Mouse (Mus musculus): ENCODE results near the gene Rras.

Rras gene

DNA sequence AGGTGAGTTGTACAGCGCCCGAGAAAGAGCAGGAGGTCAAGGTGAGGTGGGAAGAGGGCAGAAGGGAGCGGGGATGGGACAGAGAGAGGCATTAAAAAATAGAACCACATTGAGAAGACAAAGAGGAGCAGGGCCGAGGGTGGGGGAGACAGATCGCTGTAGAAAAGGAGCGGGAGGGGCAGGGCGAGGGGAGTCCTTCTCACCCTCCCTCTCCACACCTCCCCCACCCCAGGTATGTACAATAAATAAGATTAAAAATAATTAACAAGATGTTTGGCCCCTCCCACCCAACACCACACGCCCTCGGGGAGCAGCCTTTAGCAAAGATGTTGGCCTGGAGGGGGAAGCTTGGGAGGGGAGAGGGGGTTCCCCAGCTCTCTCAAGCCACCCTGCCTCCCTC is 10.0 kb downstream of the Rras start:
- no peak for DNase-seq (ENCODE audit: low spot score)

DNA sequence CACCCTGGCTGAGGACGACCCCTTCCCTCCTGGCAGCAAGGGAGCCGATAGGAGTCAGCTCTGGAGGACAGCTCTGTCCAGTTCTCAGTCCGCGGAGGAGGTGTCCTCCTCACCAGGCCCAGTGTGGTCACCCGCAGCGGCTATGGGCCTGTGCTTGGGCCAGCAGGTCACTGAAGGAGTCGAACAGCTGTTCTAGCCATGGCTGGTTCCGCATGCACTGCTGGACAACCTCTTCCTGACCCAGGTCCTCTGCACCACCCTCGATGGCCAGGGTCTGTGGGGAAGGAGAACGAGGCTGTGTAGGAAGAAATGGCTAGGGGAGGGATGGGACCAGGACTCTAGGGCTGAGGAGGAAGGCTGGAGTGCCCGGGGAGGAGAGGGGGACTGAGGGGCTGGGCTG is 10.6 kb downstream of the Rras start:
- no peak for DNase-seq (ENCODE audit: low spot score)

DNA sequence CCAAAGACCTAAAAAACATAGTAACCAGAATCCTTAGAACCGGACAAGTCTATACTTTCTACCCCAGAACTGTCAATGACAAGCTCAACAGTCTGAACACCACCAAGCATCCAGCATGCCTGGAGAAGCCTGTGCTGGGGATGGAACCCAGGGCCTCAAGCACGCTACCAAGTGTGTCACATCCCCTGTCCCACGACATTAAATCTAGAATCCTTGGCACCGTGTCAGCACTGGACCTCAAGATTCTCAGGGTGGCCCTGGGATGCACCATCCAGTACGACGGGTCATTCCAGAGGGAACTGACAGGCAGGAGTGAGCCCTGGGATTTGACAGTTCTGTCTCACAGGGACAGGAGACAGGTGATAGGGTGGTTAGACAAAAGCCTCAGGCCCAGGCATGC is 12.2 kb downstream of the Rras start:
- no peak for DNase-seq (ENCODE audit: low spot score)

DNA sequence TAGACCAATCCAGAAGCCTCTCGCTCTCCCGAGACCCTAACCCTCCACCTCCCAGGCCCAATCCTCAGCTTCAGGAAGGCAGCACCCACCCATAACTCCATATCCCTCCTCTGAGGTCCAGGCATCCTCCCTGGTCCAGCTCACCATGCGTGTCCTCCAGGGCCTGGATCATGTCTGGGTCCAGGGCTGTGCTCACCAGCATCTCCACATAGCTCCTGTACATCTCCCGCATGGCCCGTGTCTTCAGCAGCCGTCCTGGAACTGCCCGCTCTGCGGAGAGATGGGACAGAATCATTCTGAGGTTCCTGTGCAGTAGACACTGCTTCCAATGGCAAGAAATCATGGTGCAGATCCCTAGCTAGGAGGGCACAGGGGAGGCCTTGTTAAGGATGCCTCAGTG is 13.1 kb downstream of the Rras start:
- no peak for DNase-seq (ENCODE audit: low spot score)

DNA sequence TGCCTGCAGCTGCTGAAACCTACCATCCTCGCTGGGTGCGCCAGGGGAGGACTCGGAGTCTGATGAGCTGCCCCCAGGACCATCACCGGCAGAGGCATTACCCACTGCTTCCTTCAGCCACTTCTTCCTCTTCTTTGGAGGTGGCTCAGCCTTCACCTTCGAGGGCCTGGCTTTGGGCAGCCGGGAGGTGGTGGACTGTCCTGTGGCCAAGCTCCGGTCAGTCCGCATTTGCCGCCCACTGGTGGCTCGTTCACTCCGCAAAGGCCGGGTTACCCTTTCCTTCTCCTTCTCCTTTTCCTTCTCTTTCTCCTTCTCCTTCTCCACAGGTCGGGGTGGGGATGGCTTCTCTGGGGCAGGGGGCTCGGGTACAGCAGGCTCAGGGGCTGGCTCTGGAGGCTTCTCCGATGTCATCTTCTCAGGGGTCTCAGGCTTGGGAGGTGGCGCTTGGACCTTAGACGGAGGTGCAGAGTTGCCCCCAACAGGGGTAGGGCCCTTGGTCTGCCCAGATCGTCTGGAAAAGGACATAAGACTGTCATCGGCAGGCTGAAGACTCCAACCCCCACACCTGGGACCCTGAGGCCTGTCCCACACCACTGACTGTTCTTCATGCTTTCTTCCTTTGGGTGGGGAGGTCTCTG is 16.1 kb downstream of the Rras start:
- no peak for DNase-seq (ENCODE audit: low spot score)

DNA sequence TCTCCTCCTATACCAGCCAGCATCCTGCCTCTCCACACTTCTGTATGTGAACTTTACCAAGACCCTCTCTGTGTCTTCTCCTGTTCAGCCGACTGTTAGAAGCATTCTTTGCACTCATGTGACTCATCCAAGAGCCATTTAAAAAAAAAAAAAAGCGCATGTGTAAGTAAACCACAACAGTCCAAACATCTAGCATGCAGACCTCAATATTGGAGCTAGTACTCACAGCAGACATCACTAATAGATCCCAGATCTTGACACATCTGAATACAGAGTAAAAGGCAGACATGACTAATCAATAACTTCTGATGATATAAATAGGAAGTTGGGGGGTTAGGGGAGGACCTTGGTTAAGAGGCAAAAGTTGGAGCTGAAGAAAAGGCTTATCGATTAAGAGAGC is 17.9 kb downstream of the Rras start:
- no peak for DNase-seq (ENCODE audit: low spot score)

DNA sequence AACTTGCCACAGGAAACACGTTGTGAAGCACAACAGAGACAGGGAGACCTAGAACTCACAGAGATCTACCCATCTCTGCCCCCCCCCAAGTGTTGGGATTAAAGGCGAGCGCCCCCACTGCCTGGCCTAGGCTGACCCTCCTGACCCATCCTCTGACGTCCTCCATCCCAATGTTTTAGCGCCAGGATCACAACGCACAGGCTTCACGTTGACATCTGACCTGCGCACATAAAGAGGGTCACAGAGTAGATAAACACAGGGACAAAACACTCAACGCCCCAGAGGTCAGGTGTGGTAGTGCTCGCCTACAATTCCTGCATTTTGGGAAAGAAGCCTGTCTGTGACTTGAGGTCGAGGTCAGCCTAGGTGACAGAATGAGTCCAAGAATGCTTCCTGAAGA is 18.9 kb downstream of the Rras start:
- no peak for DNase-seq (ENCODE audit: low spot score)

DNA sequence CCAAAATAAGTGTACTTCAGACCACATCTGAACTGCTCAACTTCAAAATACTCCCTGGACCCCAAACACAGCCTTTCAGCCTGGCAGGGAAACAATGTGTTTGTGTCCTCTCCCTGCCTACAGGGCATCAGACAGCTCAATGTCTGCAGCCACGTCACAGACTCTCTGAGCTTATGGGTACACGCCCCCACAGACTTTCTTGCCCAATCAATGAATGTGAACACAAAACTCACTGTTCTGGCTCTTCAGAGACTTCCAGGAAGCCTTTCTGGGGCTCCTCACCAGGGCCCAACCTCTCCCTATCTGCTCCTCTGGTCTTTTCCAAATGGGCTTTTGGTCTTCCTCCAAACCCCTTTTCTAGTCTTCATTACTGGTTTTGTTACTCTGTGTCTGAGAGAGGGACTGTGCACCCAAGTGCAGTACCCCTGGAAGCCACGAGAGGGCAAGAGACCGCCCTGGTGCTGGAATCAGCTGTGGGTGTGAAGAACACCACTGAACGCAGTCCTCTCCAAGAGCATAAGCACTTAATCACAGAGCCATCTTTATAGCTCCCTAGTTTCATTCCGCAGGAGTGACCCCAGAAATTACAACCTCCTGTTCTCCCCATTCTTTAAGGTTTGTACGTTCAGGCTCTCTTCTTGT is 20.1 kb downstream of the Rras start:
- DNase-seq (ENCODE audit: low spot score): peak; percentile 54

DNA sequence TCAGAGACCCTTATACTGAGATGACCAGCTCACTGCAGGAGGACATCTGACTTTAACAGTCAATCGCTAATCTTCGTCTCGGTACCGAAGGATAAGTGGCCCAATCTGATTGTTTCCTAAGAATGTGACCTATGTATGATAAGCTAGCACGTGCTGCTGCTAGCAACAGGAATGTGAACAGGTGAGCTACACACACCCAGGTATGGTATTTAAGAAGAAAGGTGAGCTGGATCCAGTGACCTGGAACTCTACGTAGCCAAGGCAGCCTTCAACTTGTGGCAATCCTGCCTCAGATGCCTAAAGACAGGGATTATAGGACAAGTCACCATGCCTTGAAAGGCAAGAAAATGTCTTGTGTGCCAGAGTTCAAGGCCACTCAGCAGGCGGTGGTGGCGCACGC is 20.6 kb downstream of the Rras start:
- no peak for DNase-seq (ENCODE audit: low spot score)

DNA sequence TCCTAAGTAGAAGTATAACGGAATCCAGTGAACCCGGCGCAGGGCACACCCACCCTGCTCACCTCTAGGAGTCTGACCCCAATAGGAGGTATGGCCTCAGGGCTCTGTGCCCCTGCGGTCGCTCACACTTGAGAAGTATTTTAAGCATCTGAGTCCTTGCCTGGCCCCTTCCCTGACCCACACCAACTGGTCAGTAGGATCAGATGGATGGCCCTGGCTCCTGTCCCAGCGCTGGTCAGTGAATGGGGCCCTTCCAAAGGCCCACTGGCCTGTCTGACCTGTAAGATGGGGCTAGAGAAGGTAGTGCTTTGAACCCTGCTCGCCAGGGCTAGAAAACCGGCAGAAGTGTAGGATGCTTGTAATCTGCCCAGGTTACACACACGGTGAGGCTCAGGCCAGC is 23.1 kb downstream of the Rras start:
- no peak for DNase-seq (ENCODE audit: low spot score)

DNA sequence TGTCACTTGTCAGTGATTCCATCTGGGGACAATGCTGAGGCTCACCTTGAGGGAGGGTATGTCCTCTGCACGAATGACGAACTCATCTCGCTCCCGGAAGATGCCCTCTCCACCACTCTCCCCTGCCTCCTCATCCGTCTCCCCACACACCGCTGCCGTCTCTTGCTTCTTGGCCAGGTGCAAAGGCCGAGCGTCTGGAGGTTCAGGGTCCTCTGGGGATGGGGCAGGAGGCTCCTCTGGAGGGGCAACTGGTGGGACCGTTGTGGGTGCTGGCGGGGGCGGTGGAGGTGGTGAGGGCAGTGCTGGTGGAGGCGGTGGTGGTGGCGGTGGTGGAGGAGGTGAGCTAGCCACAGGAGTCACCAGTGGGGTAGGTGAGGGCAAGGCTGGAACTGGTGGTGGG is 25.5 kb downstream of the Rras start:
- DNase-seq (ENCODE audit: low spot score): no peak

DNA sequence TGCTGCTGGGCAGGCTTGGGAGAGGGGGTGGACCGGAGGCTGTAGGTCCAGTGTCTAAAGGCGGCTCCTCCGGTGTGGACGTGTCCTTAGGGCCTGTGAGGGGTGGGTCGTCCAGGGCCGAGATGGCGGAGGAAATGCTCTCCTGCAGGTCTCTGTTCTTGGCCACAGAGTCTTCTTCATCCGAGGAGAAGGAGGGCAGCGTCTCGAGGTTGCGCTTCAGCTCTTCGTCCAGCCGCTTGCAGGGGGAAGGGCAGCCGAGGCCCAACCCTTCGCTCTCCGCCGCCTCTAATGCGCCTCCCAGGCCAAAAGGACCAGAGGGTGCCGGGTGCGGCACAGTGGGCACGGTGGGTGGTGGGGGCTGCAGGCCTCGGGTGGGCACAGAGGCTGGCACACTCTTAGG is 28.0 kb downstream of the Rras start:
- no peak for DNase-seq (ENCODE audit: low spot score)

DNA sequence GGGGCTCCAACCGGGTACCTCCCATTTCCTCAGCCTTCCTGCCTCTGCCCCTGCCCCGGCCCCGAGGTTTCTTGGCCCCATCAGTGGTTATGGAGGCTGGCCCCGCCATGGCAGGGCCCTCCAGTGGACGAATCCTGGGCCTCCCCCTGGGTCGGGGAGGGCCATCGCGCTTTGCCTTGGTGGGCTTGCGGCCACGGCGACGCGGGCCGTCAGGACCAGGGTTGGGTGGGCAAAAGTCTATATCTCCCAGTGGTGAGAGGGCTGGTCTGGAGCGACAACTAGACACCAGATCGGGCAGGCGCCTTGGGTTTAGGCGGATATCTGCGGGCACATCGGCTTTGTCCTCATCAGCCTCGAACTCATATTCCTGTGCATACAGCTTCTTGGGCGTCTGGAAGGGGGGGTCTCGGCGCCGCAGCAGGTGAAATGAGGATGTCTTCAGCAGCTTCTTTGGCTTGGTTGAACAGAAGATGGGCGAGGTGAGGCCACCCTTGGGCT is 29.1 kb downstream of the Rras start:
- no peak for DNase-seq (ENCODE audit: low spot score)

DNA sequence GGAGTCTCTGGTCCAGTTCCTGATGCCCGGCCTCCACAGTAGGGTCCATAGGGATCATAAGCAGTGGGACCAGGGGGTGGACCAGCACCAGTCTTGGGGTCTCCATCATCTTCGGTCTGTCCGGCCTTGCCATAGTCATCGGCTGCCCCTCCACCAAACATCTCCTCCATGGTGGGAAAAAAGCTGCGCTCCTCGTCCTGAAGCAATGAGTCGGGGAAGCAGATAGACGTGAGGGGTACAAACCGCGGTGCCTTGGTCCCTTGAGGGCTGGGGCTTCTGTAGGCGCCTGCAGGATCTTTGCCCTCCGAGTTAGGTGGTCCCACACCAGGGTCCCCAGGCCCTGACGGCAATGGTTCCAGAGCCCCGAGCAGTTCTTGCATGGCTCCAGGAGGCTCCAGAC is 29.7 kb downstream of the Rras start:
- DNase-seq (ENCODE audit: low spot score): no peak

DNA sequence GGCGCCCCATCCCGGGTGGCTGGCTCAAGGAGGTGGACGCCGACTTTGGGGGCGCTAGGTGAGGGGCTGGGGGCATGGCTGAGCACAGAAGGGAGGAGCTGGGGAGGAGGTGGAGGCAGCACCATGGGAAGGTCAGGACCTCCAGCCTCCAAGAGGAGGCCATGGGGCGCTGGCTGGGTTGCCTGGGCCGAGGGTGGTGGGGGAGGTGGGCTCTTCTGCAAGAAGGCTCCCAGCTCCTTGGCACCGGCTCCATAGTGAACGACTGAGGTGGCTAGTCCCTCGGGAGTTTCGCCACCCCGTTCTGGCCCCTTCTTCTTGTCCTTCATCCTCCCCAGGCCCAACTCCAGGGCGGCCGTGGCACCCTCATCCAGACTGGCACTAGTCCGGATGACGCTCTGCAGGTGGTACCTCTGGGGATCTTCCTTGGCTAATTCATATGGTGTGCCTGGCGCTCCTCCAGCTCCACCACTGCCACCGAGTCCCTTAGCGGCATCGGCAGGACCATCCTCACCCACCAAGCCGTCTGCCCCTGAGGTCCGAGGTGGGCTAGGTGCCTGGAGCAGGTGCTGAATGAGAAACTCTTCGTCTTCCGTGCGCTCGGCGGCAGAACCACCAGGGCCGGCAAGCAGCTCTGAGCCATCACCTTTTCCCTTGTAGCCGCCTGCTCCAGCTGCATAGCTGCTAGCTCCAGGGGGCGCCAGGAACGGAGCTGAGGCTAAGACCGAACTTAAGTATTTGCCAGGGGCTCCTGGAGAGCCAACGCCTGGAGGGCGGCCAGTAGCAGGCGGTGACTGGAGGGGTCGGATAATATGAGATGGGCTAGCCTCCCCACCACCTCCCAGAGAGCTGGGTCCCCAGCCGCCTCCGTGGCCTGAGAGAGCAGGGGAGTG is 30.5 kb downstream of the Rras start:
- DNase-seq (ENCODE audit: low spot score): no peak

DNA sequence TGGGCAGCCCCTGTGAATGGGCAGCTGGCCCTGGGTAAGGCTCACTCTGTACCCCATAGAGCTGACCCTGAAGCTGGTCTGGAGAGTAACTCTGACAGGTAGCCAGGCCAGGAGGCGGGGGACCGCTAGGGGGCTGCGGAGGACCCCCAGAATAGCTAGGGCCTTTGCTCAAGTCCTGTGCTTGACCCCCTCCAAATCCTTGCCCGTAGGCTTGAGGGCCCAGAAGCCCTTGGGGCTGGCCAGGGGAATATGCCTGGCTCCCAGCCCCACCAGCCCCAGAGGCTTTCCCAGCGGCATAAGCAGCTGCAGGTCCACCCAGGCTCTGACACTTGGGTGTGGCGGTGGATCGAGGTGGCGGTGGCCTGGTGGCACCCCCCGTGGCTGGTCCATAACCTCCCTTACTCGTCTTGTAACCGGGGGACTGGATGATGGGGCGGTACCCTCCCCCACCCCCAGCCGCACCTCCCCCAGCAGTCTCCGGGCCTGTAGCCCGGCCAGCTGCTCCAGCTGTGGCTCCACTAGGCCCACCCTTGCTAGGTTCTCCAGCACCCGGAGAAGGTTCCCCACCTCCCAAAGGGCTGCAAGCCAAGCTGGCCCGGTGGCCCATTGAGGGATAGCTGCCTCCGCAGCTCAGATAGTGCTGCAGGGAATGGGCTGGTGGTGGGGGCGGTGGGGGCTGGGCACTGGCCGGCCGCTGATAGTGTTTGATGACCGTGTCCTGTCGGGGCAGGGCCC is 31.3 kb downstream of the Rras start:
- DNase-seq (ENCODE audit: low spot score): no peak

DNA sequence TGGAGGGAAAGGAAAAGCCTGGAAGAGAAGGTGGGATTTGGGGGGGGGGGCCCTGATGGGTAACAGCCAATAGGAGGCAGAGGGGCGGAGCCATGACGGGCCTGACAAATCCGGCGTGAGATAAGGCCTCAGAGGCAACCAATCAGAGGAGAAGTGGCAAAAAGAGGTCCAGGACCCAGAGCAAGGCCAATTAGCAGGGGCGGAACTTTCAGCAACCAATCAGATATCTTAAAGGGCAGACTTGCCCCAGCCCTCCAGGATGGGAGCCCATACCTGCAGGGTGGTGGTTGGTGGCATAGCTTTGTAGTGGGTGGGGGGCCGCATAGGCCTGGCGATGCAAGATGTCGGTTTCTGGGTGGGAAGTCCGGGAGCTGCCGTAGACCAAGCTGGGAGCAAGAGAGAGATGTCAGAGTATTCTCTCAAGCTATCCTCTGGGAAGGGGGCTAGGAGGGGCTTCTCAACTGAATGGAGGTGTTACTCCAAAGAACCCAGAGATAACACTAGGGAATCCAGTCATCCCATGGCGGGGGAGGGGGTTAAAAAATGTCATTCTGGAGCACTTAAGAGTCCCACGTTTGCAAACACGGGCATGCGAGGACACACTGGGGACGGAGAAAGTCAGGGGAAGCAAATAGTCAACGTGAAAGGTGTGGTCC is 33.3 kb downstream of the Rras start:
- peak; percentile 95 for DNase-seq (ENCODE audit: low spot score)

DNA sequence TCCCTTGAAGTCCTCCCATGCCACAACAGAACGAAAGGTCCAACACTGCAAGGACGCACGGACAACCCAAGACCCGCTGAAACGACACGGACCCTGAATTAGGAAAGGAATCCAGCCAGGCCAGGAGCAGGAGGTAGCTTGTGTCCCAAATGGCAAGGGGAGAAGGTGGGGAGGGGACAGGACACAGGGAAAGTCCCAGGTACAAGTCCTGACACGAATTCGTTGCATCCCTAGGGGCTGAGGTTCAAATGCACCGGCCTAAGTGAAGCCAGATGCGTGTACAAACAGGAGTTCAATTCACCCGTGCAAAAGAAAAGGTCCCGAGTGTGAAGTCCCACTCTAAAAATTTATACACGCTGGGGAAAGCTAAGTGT is 33.8 kb downstream of the Rras start:
- peak; percentile 27 for DNase-seq (ENCODE audit: low spot score)

DNA sequence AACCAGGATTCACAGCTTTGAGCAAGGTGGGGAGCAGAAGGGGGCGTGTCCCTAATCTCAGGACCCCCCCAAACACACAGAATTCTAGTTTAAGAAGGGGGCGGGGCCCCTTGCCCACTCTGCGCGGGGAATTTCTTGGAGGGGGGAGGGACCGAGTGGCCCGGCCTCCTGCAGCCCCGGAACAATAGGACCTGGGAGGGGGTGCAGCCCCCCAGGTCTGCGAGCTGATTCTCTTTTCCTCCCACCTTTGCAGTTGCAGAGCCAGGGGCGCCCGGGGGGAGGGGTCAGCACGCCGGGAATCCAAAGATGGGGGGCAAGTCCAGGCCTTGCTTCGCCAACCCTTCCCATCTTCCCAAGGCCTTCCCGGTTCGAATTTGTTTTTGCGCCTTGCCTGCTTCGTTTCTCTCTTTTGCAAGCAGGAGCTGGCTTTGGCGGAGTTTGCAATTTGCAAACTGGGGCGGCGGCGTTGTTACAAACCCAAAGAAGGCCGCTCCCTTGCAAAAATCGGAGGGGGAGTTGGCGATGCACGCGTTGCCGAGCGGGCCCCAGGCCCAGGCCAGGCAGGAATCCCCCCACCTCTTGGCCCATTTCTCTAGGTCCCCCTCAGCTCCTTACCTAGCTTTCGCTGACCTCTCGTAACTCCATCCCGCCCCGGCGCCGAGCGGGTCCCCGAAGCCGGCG is 34.6 kb downstream of the Rras start:
- peak; percentile 29 for DNase-seq (ENCODE audit: low spot score)

DNA sequence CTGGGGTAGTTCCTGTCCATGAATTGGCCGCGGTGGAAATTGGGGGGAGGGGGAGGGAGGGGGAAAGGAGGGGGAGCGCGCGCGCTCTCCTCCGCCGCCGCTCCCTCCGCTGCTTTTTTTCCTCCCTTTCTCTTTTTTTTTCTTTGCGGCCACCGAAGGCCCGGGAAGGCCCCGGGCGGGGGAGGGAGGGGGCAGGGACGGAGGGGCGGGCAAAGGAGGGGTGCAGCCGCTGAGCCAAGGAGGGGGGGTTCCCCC is 35.0 kb downstream of the Rras start, which contains the start of gene Prr12:
Prr12 (minus strand) TSS at position 20 of the 255 bp plus-strand sequence.
- no peak for DNase-seq (ENCODE audit: low spot score)

DNA sequence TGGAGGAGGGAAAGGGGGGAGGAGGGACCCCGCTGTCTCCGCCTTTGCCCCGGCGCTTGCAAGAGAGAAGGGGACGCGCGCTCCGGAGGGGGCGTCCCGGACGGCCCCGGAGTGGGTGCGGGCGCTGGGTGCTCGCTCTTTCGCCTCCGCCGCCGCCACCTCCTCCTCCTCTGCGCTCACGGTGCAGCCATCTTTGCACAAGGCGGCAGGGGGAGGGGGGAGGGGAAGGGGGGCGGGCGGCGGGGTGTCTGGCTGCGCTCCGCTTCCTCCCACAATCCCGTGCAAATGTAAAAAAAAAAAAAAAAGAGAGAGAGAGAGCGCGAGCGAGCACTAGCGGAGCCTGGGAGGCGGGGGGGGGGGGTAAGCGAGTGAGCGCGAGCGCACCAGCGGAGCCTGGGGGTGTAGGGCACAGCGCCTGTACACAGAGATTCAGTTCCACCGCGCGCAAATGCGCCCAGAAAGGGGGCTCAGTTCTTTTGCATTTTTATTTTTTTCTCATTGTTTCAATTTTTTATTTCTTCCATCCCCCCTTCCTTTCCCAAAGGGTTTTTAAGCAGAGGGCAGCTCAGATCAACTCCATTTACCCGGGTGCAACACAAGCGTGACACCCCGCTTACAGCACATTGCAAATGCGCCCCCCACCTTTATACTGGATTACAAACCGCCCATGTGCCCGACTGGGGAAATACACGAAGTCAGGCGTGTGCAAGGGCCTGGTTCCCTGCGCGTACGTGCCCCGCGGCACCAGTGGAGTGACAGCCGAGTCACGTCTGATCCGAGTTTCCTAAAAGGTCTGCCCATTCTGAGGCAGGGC is 35.6 kb downstream of the Rras start:
- DNase-seq (ENCODE audit: low spot score): peak; percentile 72

All from embryo, embryonic 10 days (tissue).